Mouse (Mus musculus) embryonic facial prominence, embryonic 11.5 days (tissue): ENCODE measurements around the gene Gdf7. TPM values are rescaled to one million over a fixed set of nuclear protein-coding genes. Genes with fewer than 3 reads are reported as not detected.

Experiments
- ATAC-seq: fragments of 200-750 bp; cut with Nextera tagmentation; replicated peaks from 2 replicates; pipeline ENCODE4 v1.8.0; 2017; ENCODE audit warnings: low read depth; ENCODE audit not compliant: insufficient number of reproducible peaks, low FRiP score, low TSS enrichment
- DNase-seq: peaks from one replicate; pipeline ENCODE4 v3.0.0-alpha.2; 2015; ENCODE audit warnings: low spot score
- H3K27ac ChIP-seq: fragments of 300-500 bp; sonication (generic); replicated peaks from 2 replicates; pipeline ENCODE4 v1.5.1; 2014; ENCODE audit warnings: mild to moderate bottlenecking, low read depth, low read length, control low read depth
- H3K27me3 ChIP-seq: fragments of 300-500 bp; sonication (generic); 2 replicates; pipeline ENCODE4 v1.6.1; 2014; ENCODE audit warnings: mild to moderate bottlenecking, low read length, moderate library complexity, mixed read lengths; ENCODE audit not compliant: control insufficient read depth, insufficient read depth
- H3K36me3 ChIP-seq: fragments of 300-500 bp; sonication (generic); replicated peaks from 2 replicates; pipeline ENCODE4 v1.6.1; 2014; ENCODE audit warnings: low read depth, mild to moderate bottlenecking, low read length, moderate library complexity, mixed read lengths; ENCODE audit not compliant: control insufficient read depth, insufficient read depth
- H3K4me1 ChIP-seq: fragments of 300-500 bp; sonication (generic); 2 replicates; pipeline ENCODE4 v1.6.1; 2014; ENCODE audit warnings: low read length, mixed read lengths; ENCODE audit not compliant: control insufficient read depth, insufficient read depth
- H3K4me2 ChIP-seq: fragments of 300-500 bp; sonication (generic); 2 replicates; pipeline ENCODE4 v1.6.1; 2014; ENCODE audit warnings: low read depth, mild to moderate bottlenecking, control low read depth, low read length, moderate library complexity
- H3K4me3 ChIP-seq: fragments of 300-500 bp; sonication (generic); 2 replicates; pipeline ENCODE4 v1.5.1; 2014; ENCODE audit warnings: low read depth, low read length, control low read depth
- H3K9ac ChIP-seq: fragments of 300-500 bp; sonication (generic); replicated peaks from 2 replicates; pipeline ENCODE4 v1.6.1; 2014; ENCODE audit warnings: mild to moderate bottlenecking, control low read depth, low read length
- H3K9me3 ChIP-seq: fragments of 300-500 bp; sonication (generic); replicated peaks from 2 replicates; pipeline ENCODE4 v1.6.1; 2016; ENCODE audit warnings: mild to moderate bottlenecking, low read length, inconsistent platforms, mixed read lengths; ENCODE audit not compliant: control insufficient read depth
- WGBS: fragments of 180-500 bp; shearing (Covaris S2); extraction: QIAGEN DNeasy Blood & Tissue Kit; methylation state at CpG from one replicate; pipeline ENCODE4 v1.1.7; 2014; 5-methylcytosine and 5-hydroxymethylcytosine counted together
- polyA plus RNA-seq: library from polyadenylated mRNA; unstranded; fragments of >200 nt; fragmentation: Nextera tagmentation; extraction: Ambion mirVana; gene quantifications from 2 replicates; pipeline ENCODE4 v1.2.1, GENCODE M21; 2014

Gdf7 gene
- polyA plus RNA-seq, 1 experiment from 2014 or later, result 0.49 TPM

GRCm38 (mm10) chr12:8289099-8289498, 12.7 kb downstream of the Gdf7 start:
- Histone ChIP-seq H3K27me3 (no peaks in the 10 kb centered on the region), H3K27ac (no peak overlapping the region), H3K4me1 (no peaks in the 10 kb centered on the region), H3K36me3 (no peaks in the 10 kb centered on the region), H3K9me3 (no peaks in the 10 kb centered on the region), H3K9ac (no peak overlapping the region), H3K4me2 (no peak overlapping the region), H3K4me3 (no peak overlapping the region)
- DNase-seq (no peak), ATAC-seq (no peak)
- WGBS, result 76% methylated on average over 6 of the region's 6 CpGs

- Histone ChIP-seq H3K4me2 (no peak overlapping the region), H3K27ac (no peak overlapping the region), H3K4me3 (no peak overlapping the region), H3K9me3 (no peaks in the 10 kb centered on the region), H3K27me3 (no peaks in the 10 kb centered on the region), H3K9ac (no peak overlapping the region), H3K36me3 (no peaks in the 10 kb centered on the region), H3K4me1 (no peaks in the 10 kb centered on the region)
- 68% methylated on average over 3 of the region's 3 CpGs for WGBS
- ATAC-seq, result no peak
- no peak for DNase-seq
Observed at GRCm38 (mm10) chr12:8287970-8288369, 13.8 kb downstream of the Gdf7 start.

GRCm38 (mm10) chr12:8281225-8282017, 20.3 kb downstream of the Gdf7 start:
- no peaks in the 10 kb centered on the region for H3K4me1 ChIP-seq
- no peak; the same call in 1 of the 2 replicates for ATAC-seq
- WGBS, result 80% methylated on average over 15 of the region's 15 CpGs

GRCm38 (mm10) chr12:8275424-8275823, 26.3 kb downstream of the Gdf7 start:
- Histone ChIP-seq H3K9ac (no peak overlapping the region), H3K4me1 (no peaks in the 10 kb centered on the region), H3K27me3 (no peaks in the 10 kb centered on the region), H3K9me3 (no peaks in the 10 kb centered on the region), H3K4me2 (no peak overlapping the region), H3K4me3 (no peak overlapping the region), H3K27ac (no peak overlapping the region), H3K36me3 (no peaks in the 10 kb centered on the region)
- DNase-seq, result no peak
- 90% methylated on average over 4 of the region's 4 CpGs for WGBS
- no peak for ATAC-seq

More at GRCm38 (mm10) chr12:8281225-8282017, 20.3 kb downstream of the Gdf7 start:
- DNase-seq, result no peak
- no peak overlapping the region for H3K4me2 ChIP-seq
- H3K9ac ChIP-seq, result no peak overlapping the region
- H3K27me3 ChIP-seq, result no peaks in the 10 kb centered on the region
- no peaks in the 10 kb centered on the region for H3K36me3 ChIP-seq
- no peak overlapping the region for H3K4me3 ChIP-seq
- H3K9me3 ChIP-seq, result no peaks in the 10 kb centered on the region
- no peak overlapping the region for H3K27ac ChIP-seq

GRCm38 (mm10) chr12:8273471-8274171, 28.1 kb downstream of the Gdf7 start:
- no peak overlapping the region for H3K4me2 ChIP-seq
- no peaks in the 10 kb centered on the region for H3K4me1 ChIP-seq
- ATAC-seq, result no peak
- H3K36me3 ChIP-seq, result no peaks in the 10 kb centered on the region
- H3K27ac ChIP-seq, result no peak overlapping the region
- H3K4me3 ChIP-seq, result no peak overlapping the region
- H3K9ac ChIP-seq, result no peak overlapping the region
- WGBS, result 96% methylated on average over 6 of the region's 6 CpGs
- no peaks in the 10 kb centered on the region for H3K9me3 ChIP-seq
- no peak for DNase-seq
- no peaks in the 10 kb centered on the region for H3K27me3 ChIP-seq

- no peaks in the 10 kb centered on the region for H3K27me3 ChIP-seq
- ATAC-seq, result no peak
- no peak for DNase-seq
- H3K9me3 ChIP-seq, result no peaks in the 10 kb centered on the region
- no peak overlapping the region for H3K9ac ChIP-seq
- WGBS, result 79% methylated on average over 2 of the region's 2 CpGs
- H3K4me2 ChIP-seq, result no peak overlapping the region
- no peaks in the 10 kb centered on the region for H3K4me1 ChIP-seq
- no peaks in the 10 kb centered on the region for H3K36me3 ChIP-seq
- H3K27ac ChIP-seq, result no peak overlapping the region
- H3K4me3 ChIP-seq, result no peak overlapping the region
Observed at GRCm38 (mm10) chr12:8271405-8271804, 30.3 kb downstream of the Gdf7 start.

- H3K4me3 ChIP-seq, result no peak overlapping the region
- WGBS, result 90% methylated on average over 11 of the region's 11 CpGs
- DNase-seq, result no peak
Observed at GRCm38 (mm10) chr12:8269627-8270026, 32.1 kb downstream of the Gdf7 start.

GRCm38 (mm10) chr12:8266311-8266710, 35.4 kb downstream of the Gdf7 start:
- Histone ChIP-seq H3K27ac (no peak overlapping the region), H3K4me2 (no peak overlapping the region), H3K4me1 (no peaks in the 10 kb centered on the region), H3K36me3 (no peaks in the 10 kb centered on the region), H3K9me3 (no peaks in the 10 kb centered on the region), H3K4me3 (no peak overlapping the region), H3K9ac (no peak overlapping the region), H3K27me3 (no peaks in the 10 kb centered on the region)
- 95% methylated on average over 7 of the region's 7 CpGs for WGBS
- DNase-seq (no peak), ATAC-seq (no peak)

More at GRCm38 (mm10) chr12:8269627-8270026, 32.1 kb downstream of the Gdf7 start:
- H3K36me3 ChIP-seq, result no peaks in the 10 kb centered on the region
- H3K4me2 ChIP-seq, result no peak overlapping the region
- ATAC-seq, result no peak
- H3K9ac ChIP-seq, result no peak overlapping the region
- no peaks in the 10 kb centered on the region for H3K4me1 ChIP-seq
- H3K9me3 ChIP-seq, result no peaks in the 10 kb centered on the region
- H3K27ac ChIP-seq, result no peak overlapping the region
- no peaks in the 10 kb centered on the region for H3K27me3 ChIP-seq
